8 mouse cellular contexts compared by ENCODE assay signal in genomic region chr9:107631861-107632260, GRCm38 (mm10). TPM values are rescaled to one million over a fixed set of nuclear protein-coding genes. Genes with fewer than 3 reads are reported as not detected.
DNase-seq lines count a peak whose midpoint lies in the region; ATAC-seq and TF ChIP-seq lines count a peak whose summit lies in the region.

No protein-coding gene starts in this region.

- no peak for DNase-seq in kidney, postnatal 36 days
- DNase-seq in midbrain, postnatal 0 days (ENCODE audit: low spot score), result no peak
- no peak for DNase-seq in gastrocnemius, postnatal 36 days
- DNase-seq in urinary bladder, adult 18-20 months (ENCODE audit: low spot score in 2 of 2), result no peak
- no peak for DNase-seq in gastrocnemius, adult 18-20 months (ENCODE audit: low spot score)

- peak overlapping the region; percentile 93; the same call in 1 of the 2 replicates for H3K4me3 ChIP-seq in kidney, embryonic 15.5 days (replicated peaks)
- peak overlapping the region; percentile 84; the same call in 1 of the 2 replicates for H3K4me3 ChIP-seq in embryonic facial prominence, embryonic 13.5 days
- 0 out of 2 replicates have a peak overlapping the region, but pooled peaks have one; percentile 91 for H3K4me3 ChIP-seq in intestine, embryonic 15.5 days (replicated peaks)
- H3K4me3 ChIP-seq in midbrain, postnatal 0 days (ENCODE audit: low read depth, low read length), result peak overlapping the region; percentile 80; the same call in 1 of the 2 replicates

- H3K27me3 ChIP-seq in kidney, embryonic 15.5 days, result no peaks in the 10 kb centered on the region
- H3K27me3 ChIP-seq in embryonic facial prominence, embryonic 13.5 days, result no peaks in the 10 kb centered on the region
- no peaks in the 10 kb centered on the region for H3K27me3 ChIP-seq in intestine, embryonic 15.5 days (replicated peaks)
- no peaks in the 10 kb centered on the region for H3K27me3 ChIP-seq in midbrain, postnatal 0 days (ENCODE audit: insufficient read depth, low read length)

- ATAC-seq in kidney, embryonic 15.5 days (replicated peaks; ENCODE audit: low FRiP score), result no peak
- no peak for ATAC-seq in embryonic facial prominence, embryonic 13.5 days (ENCODE audit: insufficient number of reproducible peaks, insufficient read depth, low FRiP score, low TSS enrichment, low read depth)
- ATAC-seq in intestine, embryonic 15.5 days, result no peak
- no peak for ATAC-seq in midbrain, postnatal 0 days (ENCODE audit: low FRiP score)

- peaks cover 82% of the 10 kb centered on the region for H3K4me1 ChIP-seq in kidney, embryonic 15.5 days
- H3K4me1 ChIP-seq in embryonic facial prominence, embryonic 13.5 days, result peaks cover 81% of the 10 kb centered on the region
- peaks cover 70% of the 10 kb centered on the region for H3K4me1 ChIP-seq in intestine, embryonic 15.5 days (replicated peaks)
- H3K4me1 ChIP-seq in midbrain, postnatal 0 days (ENCODE audit: insufficient read depth, low read length), result peaks cover 51% of the 10 kb centered on the region

- TF ChIP-seq CTCF in midbrain, postnatal 0 days (IDR thresholded peaks at IDR 0.05), result no peak

- H3K36me3 ChIP-seq in kidney, embryonic 15.5 days, result peaks cover 8% of the 10 kb centered on the region; the same call in 1 of the 2 replicates
- H3K36me3 ChIP-seq in embryonic facial prominence, embryonic 13.5 days, result peaks cover 22% of the 10 kb centered on the region
- H3K36me3 ChIP-seq in intestine, embryonic 15.5 days, result 0 out of 2 replicates have a peak, but pooled peaks cover 4% of the 10 kb centered on the region
- H3K36me3 ChIP-seq in midbrain, postnatal 0 days (ENCODE audit: insufficient read depth, low read length), result no peaks in the 10 kb centered on the region

- no peaks in the 10 kb centered on the region for H3K9me3 ChIP-seq in kidney, embryonic 15.5 days (replicated peaks)
- no peaks in the 10 kb centered on the region for H3K9me3 ChIP-seq in embryonic facial prominence, embryonic 13.5 days
- no peaks in the 10 kb centered on the region for H3K9me3 ChIP-seq in intestine, embryonic 15.5 days
- H3K9me3 ChIP-seq in midbrain, postnatal 0 days (ENCODE audit: low read length), result no peaks in the 10 kb centered on the region

- peak overlapping the region; percentile 92 for H3K27ac ChIP-seq in kidney, embryonic 15.5 days
- peak overlapping the region; percentile 91 for H3K27ac ChIP-seq in embryonic facial prominence, embryonic 13.5 days
- H3K27ac ChIP-seq in intestine, embryonic 15.5 days, result peak overlapping the region; percentile 88; the same call in 1 of the 2 replicates
- peak overlapping the region; percentile 95 for H3K27ac ChIP-seq in midbrain, postnatal 0 days (ENCODE audit: low read depth, low read length)

- peak overlapping the region; percentile 96 for H3K4me2 ChIP-seq in kidney, embryonic 15.5 days
- peak overlapping the region; percentile 99 for H3K4me2 ChIP-seq in embryonic facial prominence, embryonic 13.5 days
- peak overlapping the region; percentile 94 for H3K4me2 ChIP-seq in intestine, embryonic 15.5 days (replicated peaks)
- peak overlapping the region; percentile 98 for H3K4me2 ChIP-seq in midbrain, postnatal 0 days (ENCODE audit: low read depth, low read length, poor library complexity, severe bottlenecking)

- intact Hi-C loops in gastrocnemius, postnatal 36 days (cut with DNase I), result loop anchor here (2.0 kb wide), 1 partner anchor 19 kb away; no protein-coding TSS in a partner anchor

- 89% methylated on average over 8 of the region's 8 CpGs for WGBS in kidney, embryonic 15.5 days
- WGBS in embryonic facial prominence, embryonic 13.5 days, result 84% methylated on average over 8 of the region's 8 CpGs
- WGBS in intestine, embryonic 15.5 days, result 92% methylated on average over 8 of the region's 8 CpGs
- WGBS in midbrain, postnatal 0 days, result 60% methylated on average over 8 of the region's 8 CpGs

- H3K9ac ChIP-seq in kidney, embryonic 15.5 days, result peak overlapping the region; percentile 97
- peak overlapping the region; percentile 93 for H3K9ac ChIP-seq in embryonic facial prominence, embryonic 13.5 days
- H3K9ac ChIP-seq in intestine, embryonic 15.5 days, result peak overlapping the region; percentile 98
- H3K9ac ChIP-seq in midbrain, postnatal 0 days (replicated peaks; ENCODE audit: low read length, poor library complexity, severe bottlenecking), result peak overlapping the region; percentile 87; the same call in 1 of the 2 replicates

RNA-seq across cellular contexts. Expression of gene Gnai2, which starts 3.3 kb away (rescaled TPM):
- polyA plus RNA-seq in kidney, embryonic 15.5 days (2015; fragmentation: Nextera tagmentation; extraction: Ambion mirVana), result 403 and 424 TPM in 2 replicates
- 446 and 470 TPM in 2 replicates for polyA plus RNA-seq in embryonic facial prominence, embryonic 13.5 days (2015; fragmentation: Nextera tagmentation; extraction: Ambion mirVana)
- polyA plus RNA-seq in intestine, embryonic 15.5 days (2015; fragmentation: Nextera tagmentation; extraction: Ambion mirVana), result 334 and 335 TPM in 2 replicates
- 224 and 241 TPM in 2 replicates for total RNA-seq in midbrain, postnatal 0 days (2014; rRNA removed)
- polyA plus RNA-seq in midbrain, postnatal 0 days (2015; fragmentation: Nextera tagmentation; extraction: Ambion mirVana), result 260 and 264 TPM in 2 replicates
- total RNA-seq in gastrocnemius, postnatal 36 days (2021), result 10 to 100 TPM; 65.2 to 70.5 TPM
- total RNA-seq in gastrocnemius, adult 18-20 months (2021), result 10 to 100 TPM; 59.3 to 75.5 TPM

RNA-seq across cellular contexts. Expression of gene Sema3b, which starts 22.8 kb away (rescaled TPM):
- polyA plus RNA-seq in kidney, embryonic 15.5 days (2015; fragmentation: Nextera tagmentation; extraction: Ambion mirVana), result 21.1 and 22.5 TPM in 2 replicates
- 8.4 and 8.6 TPM in 2 replicates for polyA plus RNA-seq in embryonic facial prominence, embryonic 13.5 days (2015; fragmentation: Nextera tagmentation; extraction: Ambion mirVana)
- polyA plus RNA-seq in intestine, embryonic 15.5 days (2015; fragmentation: Nextera tagmentation; extraction: Ambion mirVana), result 34.7 and 37.5 TPM in 2 replicates
- 5.7 and 16.7 TPM in 2 replicates for total RNA-seq in midbrain, postnatal 0 days (2014; rRNA removed)
- 4.0 and 5.1 TPM in 2 replicates for polyA plus RNA-seq in midbrain, postnatal 0 days (2015; fragmentation: Nextera tagmentation; extraction: Ambion mirVana)
- 10 to 100 TPM; 13.1 to 17.5 TPM for total RNA-seq in gastrocnemius, postnatal 36 days (2021)
- total RNA-seq in gastrocnemius, adult 18-20 months (2021), result 10 to 100 TPM; 11.0 to 11.4 TPM

RNA-seq across cellular contexts. Expression of gene Slc38a3, which starts 37.5 kb away (rescaled TPM):
- polyA plus RNA-seq in kidney, embryonic 15.5 days (2015; fragmentation: Nextera tagmentation; extraction: Ambion mirVana), result 7.1 and 8.1 TPM in 2 replicates
- polyA plus RNA-seq in embryonic facial prominence, embryonic 13.5 days (2015; fragmentation: Nextera tagmentation; extraction: Ambion mirVana), result 3.4 and 4.1 TPM in 2 replicates
- 8.4 and 16.0 TPM in 2 replicates for polyA plus RNA-seq in intestine, embryonic 15.5 days (2015; fragmentation: Nextera tagmentation; extraction: Ambion mirVana)
- total RNA-seq in midbrain, postnatal 0 days (2014; rRNA removed), result 70.0 and 94.5 TPM in 2 replicates
- 37.6 and 44.6 TPM in 2 replicates for polyA plus RNA-seq in midbrain, postnatal 0 days (2015; fragmentation: Nextera tagmentation; extraction: Ambion mirVana)
- 10 to 100 TPM; 60.6 to 81.6 TPM for total RNA-seq in gastrocnemius, postnatal 36 days (2021)
- 10 to 100 TPM; 57.7 to 62.0 TPM for total RNA-seq in gastrocnemius, adult 18-20 months (2021)

RNA-seq across cellular contexts. Expression of gene Ifrd2, which starts 44.4 kb away (rescaled TPM):
- polyA plus RNA-seq in kidney, embryonic 15.5 days (2015; fragmentation: Nextera tagmentation; extraction: Ambion mirVana), result 47.8 and 55.8 TPM in 2 replicates
- 39.3 and 54.2 TPM in 2 replicates for polyA plus RNA-seq in embryonic facial prominence, embryonic 13.5 days (2015; fragmentation: Nextera tagmentation; extraction: Ambion mirVana)
- 66.4 and 81.9 TPM in 2 replicates for polyA plus RNA-seq in intestine, embryonic 15.5 days (2015; fragmentation: Nextera tagmentation; extraction: Ambion mirVana)
- 8.4 and 8.9 TPM in 2 replicates for total RNA-seq in midbrain, postnatal 0 days (2014; rRNA removed)
- 6.5 and 7.5 TPM in 2 replicates for polyA plus RNA-seq in midbrain, postnatal 0 days (2015; fragmentation: Nextera tagmentation; extraction: Ambion mirVana)
- total RNA-seq in gastrocnemius, postnatal 36 days (2021), result 10 to 100 TPM; 48.2 to 55.8 TPM
- total RNA-seq in gastrocnemius, adult 18-20 months (2021), result 10 to 100 TPM; 44.6 to 49.7 TPM

RNA-seq across cellular contexts. Expression of gene Gnat1, which starts 47.7 kb away (rescaled TPM):
- 3.9 and 4.6 TPM in 2 replicates for polyA plus RNA-seq in kidney, embryonic 15.5 days (2015; fragmentation: Nextera tagmentation; extraction: Ambion mirVana)
- polyA plus RNA-seq in embryonic facial prominence, embryonic 13.5 days (2015; fragmentation: Nextera tagmentation; extraction: Ambion mirVana), result 1.2 and 2.0 TPM in 2 replicates
- polyA plus RNA-seq in intestine, embryonic 15.5 days (2015; fragmentation: Nextera tagmentation; extraction: Ambion mirVana), result 0.82 and 1.9 TPM in 2 replicates
- 0.52 and 0.55 TPM in 2 replicates for total RNA-seq in midbrain, postnatal 0 days (2014; rRNA removed)
- polyA plus RNA-seq in midbrain, postnatal 0 days (2015; fragmentation: Nextera tagmentation; extraction: Ambion mirVana), result 2.3 and 2.6 TPM in 2 replicates
- not detected for total RNA-seq in gastrocnemius, postnatal 36 days (2021)
- not detected for total RNA-seq in gastrocnemius, adult 18-20 months (2021)
